Mouse (Mus musculus) forebrain, embryonic 10.5 days (tissue): ENCODE results near the gene Atp6v1f. TPM values are rescaled to one million over a fixed set of nuclear protein-coding genes. Genes with fewer than 3 reads are reported as not detected.
A peak's percentile ranks its signal among the peaks of the same experiment; 100 is the strongest.

Experiments
- DNase-seq: peaks from one replicate; pipeline ENCODE4 v3.0.0-alpha.2; 2017; ENCODE audit warnings: low spot score; ENCODE audit errors: extremely low spot score
- H3K27ac ChIP-seq: fragments of 300-500 bp; sonication (generic); 2 replicates; pipeline ENCODE4 v1.5.1; 2016; ENCODE audit warnings: mild to moderate bottlenecking
- H3K27me3 ChIP-seq: fragments of 300-500 bp; sonication (generic); 2 replicates; pipeline ENCODE4 v1.6.1; 2016; ENCODE audit warnings: mild to moderate bottlenecking; ENCODE audit not compliant: poor library complexity, severe bottlenecking
- H3K36me3 ChIP-seq: fragments of 300-500 bp; sonication (generic); replicated peaks from 2 replicates; pipeline ENCODE4 v1.6.1; 2016; ENCODE audit warnings: mild to moderate bottlenecking, moderate library complexity
- H3K4me1 ChIP-seq: fragments of 300-500 bp; sonication (generic); 2 replicates; pipeline ENCODE4 v1.6.1; 2016
- H3K4me3 ChIP-seq: fragments of 300-500 bp; sonication (generic); 2 replicates; pipeline ENCODE4 v1.5.1; 2016; ENCODE audit warnings: mild to moderate bottlenecking, moderate library complexity
- H3K9me3 ChIP-seq: fragments of 300-500 bp; sonication (generic); 2 replicates; pipeline ENCODE4 v1.6.1; 2016; ENCODE audit warnings: mild to moderate bottlenecking, moderate library complexity
- WGBS: fragments of 180-500 bp; shearing (Covaris S2); methylation state at CpG from one replicate; pipeline ENCODE4 v1.1.7; 2016; 5-methylcytosine and 5-hydroxymethylcytosine counted together
- polyA plus RNA-seq: library from polyadenylated mRNA; unstranded; fragments of >200 nt; fragmentation: Nextera tagmentation; extraction: Ambion mirVana; gene quantifications from 2 replicates; pipeline ENCODE4 v1.2.1, GENCODE M21; 2016

Atp6v1f gene
- polyA plus RNA-seq, 1 experiment from 2014 or later: 200 TPM

GRCm38 (mm10) chr6:29507447-29508309 lies 40.2 kb downstream of the Atp6v1f start, which contains the start of gene Kcp:
Gene Kcp, minus strand, starts transcription at chr6:29507952.
- Histone ChIP-seq H3K27me3 (peaks cover 87% of the 10 kb centered on the region), H3K4me3 (peak within 1 kb of the TSS; percentile 61), H3K36me3 (no peaks in the 10 kb centered on the region), H3K4me1 (peaks cover 58% of the 10 kb centered on the region), H3K9me3 (no peaks in the 10 kb centered on the region), H3K27ac (peak within 1 kb of the TSS; percentile 83)
- WGBS: 1% methylated on average over 47 of the region's 47 CpGs
- peak; percentile 41 for DNase-seq

- 0 out of 2 replicates have a peak overlapping the region, but pooled peaks have one; percentile 20 for H3K27ac ChIP-seq
- no peak for DNase-seq
- H3K36me3 ChIP-seq: no peaks in the 10 kb centered on the region
- no peaks in the 10 kb centered on the region for H3K9me3 ChIP-seq
- H3K4me3 ChIP-seq: no peak overlapping the region
- H3K4me1 ChIP-seq: peaks cover 72% of the 10 kb centered on the region
- WGBS: 54% methylated on average over 2 of the region's 2 CpGs
- peaks cover 89% of the 10 kb centered on the region for H3K27me3 ChIP-seq
Measured at GRCm38 (mm10) chr6:29509086-29509485, 41.6 kb downstream of the Atp6v1f start.

GRCm38 (mm10) chr6:29513284-29513683 lies 45.8 kb downstream of the Atp6v1f start:
- Histone ChIP-seq H3K9me3 (no peaks in the 10 kb centered on the region), H3K27ac (peak overlapping the region; percentile 78), H3K4me3 (peak overlapping the region; percentile 41), H3K36me3 (no peaks in the 10 kb centered on the region), H3K4me1 (peaks cover 62% of the 10 kb centered on the region), H3K27me3 (peaks cover 88% of the 10 kb centered on the region)
- DNase-seq: peak; percentile 75
- under 1% methylated on average over 11 of the region's 11 CpGs for WGBS

GRCm38 (mm10) chr6:29517139-29517538 lies 49.6 kb downstream of the Atp6v1f start:
- WGBS: 12% methylated on average over 5 of the region's 5 CpGs
- Histone ChIP-seq H3K27me3 (peaks cover 58% of the 10 kb centered on the region), H3K4me3 (no peak overlapping the region; the same call in 1 of the 2 replicates), H3K9me3 (no peaks in the 10 kb centered on the region), H3K36me3 (no peaks in the 10 kb centered on the region), H3K27ac (no peak overlapping the region), H3K4me1 (peaks cover 31% of the 10 kb centered on the region)
- peak; percentile 74 for DNase-seq

Other genes starting within 250 kb of the Atp6v1f start
- gene Hilpda, start 195.2 kb upstream of the Atp6v1f start, polyA plus RNA-seq: 36.2 and 37.2 TPM in 2 replicates
- gene Fam71f2, start 188.1 kb upstream of the Atp6v1f start, polyA plus RNA-seq: 0.33 and 0.50 TPM in 2 replicates
- not detected in 2 replicates for gene Fam71f1, start 148.6 kb upstream of the Atp6v1f start, polyA plus RNA-seq
- 225 and 238 TPM in 2 replicates for gene Calu, start 119.6 kb upstream of the Atp6v1f start, polyA plus RNA-seq
- 0.24 and 0.28 TPM in 2 replicates for gene Opn1sw, start 79.2 kb upstream of the Atp6v1f start, polyA plus RNA-seq
- 21.2 and 21.6 TPM in 2 replicates for gene Ccdc136, start 71.4 kb upstream of the Atp6v1f start, polyA plus RNA-seq
- 2.1 and 2.6 TPM in 2 replicates for gene Flnc, start 34.5 kb upstream of the Atp6v1f start, polyA plus RNA-seq
- gene Atp6v1fnb, start 3.7 kb downstream of the Atp6v1f start, polyA plus RNA-seq: 0.22 TPM in 1 of 2 replicates, not detected in the other
- 10.8 and 10.9 TPM in 2 replicates for gene Kcp, start 40.2 kb downstream of the Atp6v1f start, polyA plus RNA-seq
- 1.1 and 1.4 TPM in 2 replicates for gene Irf5, start 58.9 kb downstream of the Atp6v1f start, polyA plus RNA-seq
- 127 and 129 TPM in 2 replicates for gene Tnpo3, start 142.2 kb downstream of the Atp6v1f start, polyA plus RNA-seq
- 11.5 and 13.3 TPM in 2 replicates for gene Tspan33, start 226.5 kb downstream of the Atp6v1f start, polyA plus RNA-seq